Mouse (Mus musculus) frontal cortex, adult (tissue): Measurements from ENCODE around the gene Pla2g3.

ENCODE experiments used
- ATAC-seq: cut with Nextera tagmentation; 2 replicates; pipeline ENCODE4 v1.9.2; 2017; ENCODE audit warnings: mild to moderate bottlenecking, moderate library complexity, mixed read lengths; ENCODE audit not compliant: low TSS enrichment

The Pla2g3 gene

DNA sequence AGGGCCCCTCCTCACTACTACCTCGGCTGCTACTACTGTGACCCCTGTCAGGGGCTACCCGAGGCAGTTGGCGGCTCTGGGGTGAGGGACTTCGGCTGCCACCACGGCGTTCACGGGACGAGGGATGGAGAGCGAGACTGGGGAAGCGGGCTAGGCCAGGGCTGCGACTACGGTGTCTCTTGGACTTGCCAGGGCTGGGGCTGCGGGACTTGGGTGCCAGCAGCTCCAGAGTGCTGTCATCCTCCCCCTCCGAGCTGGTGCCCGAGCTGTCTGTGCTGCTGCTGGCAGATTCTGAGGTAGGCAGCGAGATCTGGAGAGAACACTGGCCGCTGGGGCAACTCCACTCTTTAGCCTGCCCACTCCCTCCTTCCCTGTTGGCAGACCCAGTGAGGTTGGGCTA, 6.8 kb downstream of the Pla2g3 start:
- peak; percentile 69; the same call in 1 of the 2 replicates for ATAC-seq

DNA sequence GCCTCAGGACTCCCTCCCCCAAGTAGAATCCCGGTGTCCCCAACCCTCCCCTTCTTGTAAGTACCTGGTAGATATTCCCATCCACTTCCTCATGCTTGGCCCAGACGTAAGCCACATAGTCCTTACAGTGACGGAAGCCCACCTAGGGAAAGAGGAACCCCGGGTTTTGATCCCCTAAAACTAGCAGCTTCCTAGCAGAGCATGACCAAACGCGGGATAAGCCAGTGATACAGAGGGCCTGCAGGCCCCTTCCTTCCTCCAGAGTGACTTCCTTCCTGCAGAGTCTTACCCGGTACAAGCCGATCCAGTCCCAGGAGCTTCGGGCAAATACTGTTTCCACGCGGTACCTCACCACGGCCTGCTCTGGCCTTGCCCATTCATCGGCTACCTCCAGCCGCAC, 7.4 kb downstream of the Pla2g3 start:
- no peak for ATAC-seq

DNA sequence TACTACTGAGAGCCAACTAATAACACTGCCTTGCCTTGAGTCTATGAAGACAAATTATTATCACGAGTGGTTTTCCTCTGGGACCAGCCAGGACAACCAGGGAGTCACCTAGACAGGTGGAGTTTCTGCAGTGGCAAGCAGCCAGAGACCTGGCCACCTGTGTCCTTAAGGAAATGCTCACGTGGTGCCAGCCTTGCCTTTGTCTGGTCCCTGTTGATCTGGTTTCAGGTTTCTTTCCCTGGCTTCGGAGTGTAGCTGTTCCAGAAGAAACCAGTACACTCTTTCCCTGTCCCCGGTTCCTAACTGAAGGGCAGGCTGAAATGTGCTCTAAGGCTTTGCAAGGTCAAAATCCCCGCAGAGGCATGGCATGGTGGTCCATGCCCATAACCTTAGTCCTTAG, 8.7 kb downstream of the Pla2g3 start:
- ATAC-seq: no peak

DNA sequence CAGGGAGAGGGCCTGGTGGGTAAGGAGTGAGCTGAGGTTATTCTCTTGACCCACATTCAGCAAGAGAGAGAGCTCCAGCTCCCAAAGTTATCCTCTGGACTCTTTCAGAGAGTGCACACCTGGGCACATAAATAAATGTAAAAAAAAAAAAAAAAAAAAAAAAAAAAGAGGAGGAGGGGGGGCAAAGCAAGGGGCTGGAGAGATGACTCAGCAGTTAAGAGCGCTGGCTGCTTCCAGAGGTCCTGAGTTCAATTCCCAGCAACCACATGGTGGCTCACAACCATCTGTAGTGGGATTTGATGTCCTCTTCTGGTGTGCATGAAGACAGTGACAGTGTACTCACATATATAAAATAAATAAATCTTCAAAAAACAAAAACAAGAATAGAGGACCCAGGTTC, 9.2 kb downstream of the Pla2g3 start:
- no peak for ATAC-seq

DNA sequence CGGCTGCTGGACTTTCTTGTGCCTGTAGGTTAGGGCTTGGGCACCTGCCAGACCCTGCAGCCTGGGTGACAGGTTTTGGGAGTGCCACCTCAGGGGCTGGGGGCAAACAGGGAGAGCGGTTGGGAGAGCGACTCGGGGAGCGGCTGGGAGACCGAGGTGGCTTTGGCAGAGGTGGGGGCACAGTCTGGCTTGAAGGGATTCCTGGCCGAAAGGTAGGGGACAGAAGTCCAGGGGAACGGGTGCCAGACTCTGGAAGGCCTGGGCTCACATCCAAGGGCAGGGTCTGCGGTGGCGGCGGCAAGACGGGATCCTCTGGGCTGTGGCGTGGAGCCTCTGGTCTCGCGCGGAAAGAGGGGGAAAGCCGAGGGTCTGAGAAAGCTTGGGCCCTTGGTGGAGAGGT, 14.0 kb downstream of the Pla2g3 start:
- ATAC-seq: no peak

DNA sequence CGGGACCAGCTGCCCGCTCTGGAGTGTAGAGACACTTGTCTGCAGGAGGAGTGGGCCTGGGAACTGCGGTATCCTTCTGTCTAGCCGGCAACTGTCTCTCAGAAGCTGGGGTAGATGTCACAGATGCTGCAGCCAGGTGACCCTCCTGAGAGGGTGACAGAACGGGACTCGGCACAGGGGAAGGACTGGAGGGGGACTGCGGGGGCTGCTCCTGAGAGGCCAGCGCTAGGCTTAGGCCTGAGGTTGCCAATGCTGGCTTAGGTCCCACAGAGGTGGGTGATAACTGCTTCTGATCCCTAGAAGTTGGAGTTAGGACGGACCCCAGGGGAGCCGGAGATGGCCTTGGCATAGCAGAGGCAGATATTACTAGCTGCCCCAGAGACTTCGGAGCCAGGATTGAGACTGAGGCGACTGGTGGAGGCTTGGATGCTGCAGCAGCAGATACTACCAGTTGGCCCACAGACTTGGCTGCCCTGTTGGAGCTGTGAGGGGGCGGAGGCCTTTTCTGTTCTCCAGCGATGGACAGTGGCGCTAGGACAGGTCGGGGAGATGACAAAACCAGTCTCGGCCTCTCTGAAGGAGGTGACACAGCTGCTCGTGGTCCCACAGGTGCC, 14.5 kb downstream of the Pla2g3 start:
- ATAC-seq: no peak

DNA sequence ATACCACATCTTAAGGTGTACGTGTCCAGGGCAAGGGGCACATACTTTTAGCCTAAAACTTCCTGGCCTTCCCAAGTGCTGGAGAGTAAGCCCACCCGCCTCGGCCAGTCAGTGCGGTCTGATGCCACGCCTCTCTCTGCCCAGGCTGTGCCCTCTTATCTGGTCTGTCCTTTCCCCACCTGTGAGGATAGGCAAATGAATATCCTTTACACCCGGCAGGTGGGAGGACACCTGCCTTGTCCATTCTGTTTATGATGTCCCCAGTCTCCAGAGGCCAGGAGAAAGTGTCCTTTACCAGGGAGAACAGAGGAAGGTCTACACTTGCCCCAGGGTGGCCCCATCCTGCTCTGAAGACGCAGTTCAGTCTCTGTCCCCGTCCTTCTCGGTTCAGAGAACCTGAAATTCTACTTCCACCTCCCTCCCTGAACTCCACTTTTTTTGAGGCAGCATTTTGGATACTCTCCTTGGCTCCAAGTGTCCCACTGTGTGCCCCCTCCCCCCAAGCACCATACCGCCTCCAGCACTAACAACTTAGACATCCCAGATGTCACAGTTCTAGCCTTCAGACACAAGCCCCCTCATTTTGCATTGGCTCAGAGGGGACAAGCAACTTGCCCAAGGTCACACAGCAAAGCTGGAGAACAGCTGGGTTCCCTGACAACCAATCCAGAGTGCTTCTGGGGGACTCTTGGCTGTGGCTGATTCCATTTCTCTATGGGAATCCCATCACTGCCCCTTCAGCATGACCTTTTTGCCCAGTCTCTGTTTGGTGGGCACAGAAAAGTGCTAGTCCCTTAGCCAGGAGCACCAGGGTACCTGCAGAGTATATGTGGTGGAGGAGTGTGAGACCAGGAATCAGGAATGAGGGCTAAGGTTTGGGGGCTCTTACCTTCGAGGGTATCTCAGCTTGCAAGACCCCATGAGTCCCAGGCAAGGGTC, 15.9 kb downstream of the Pla2g3 start:
- peak; percentile 20 for ATAC-seq

DNA sequence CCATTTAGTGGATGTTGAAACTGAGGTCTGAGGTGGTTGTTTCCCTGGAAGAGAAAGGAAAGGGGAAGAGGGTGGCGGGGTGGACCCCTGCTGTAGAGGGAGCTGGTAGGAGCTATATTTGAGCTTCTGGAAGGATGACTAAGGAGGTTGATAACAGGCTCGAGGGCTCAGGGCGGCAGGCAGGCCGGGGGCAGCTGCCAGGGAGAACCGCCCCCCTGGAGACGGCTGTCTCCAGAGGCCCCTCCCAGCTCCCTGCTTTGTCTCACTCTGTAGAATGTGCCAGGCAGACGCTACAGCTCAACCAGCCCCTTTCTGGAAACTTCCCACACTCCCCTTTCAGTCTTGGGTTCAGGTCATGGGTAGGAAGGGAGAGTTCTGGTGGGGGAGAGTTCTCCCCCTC, 20.1 kb downstream of the Pla2g3 start:
- ATAC-seq: no peak

DNA sequence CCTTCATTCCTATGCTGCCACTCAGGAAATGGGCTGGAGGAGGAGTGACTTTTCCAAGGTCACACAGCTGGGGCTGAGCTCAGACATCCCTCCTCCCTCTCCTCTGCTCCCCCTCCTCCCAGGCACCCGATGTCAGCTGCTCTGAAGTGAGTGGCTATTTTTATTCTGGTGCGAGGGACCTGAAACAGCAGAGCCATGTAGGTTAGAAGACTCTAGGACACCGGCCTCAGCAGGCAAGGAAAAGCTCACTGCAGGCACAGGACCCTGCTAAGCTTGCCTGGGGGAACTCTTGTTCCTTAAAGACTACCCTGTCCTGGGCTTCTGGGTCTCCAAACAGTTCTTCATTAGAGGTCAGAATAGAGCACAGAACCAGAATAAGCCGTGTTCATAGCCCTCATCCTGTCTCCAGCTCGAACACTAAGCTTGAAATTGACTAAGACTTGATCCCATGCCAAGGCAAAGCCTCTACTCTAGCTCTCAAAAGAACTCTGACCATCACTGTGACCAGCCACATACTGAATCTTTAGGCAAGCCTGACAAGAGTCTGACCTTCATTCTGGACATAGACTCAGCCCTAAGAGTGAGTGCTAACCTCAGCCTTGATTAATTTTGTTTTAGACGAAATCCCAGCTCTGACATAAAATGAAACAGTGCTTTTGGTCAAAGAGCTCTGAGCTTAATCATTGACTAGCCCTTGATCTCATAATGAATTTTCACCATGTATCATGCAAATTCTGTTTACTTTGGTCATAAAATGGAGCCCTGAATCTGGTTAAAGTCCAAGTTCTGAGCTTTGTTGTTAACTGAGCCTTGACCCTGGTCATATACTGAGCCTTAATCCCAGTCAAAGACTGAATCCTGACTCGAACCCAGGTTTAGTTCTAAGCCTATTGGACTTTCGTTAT, 21.3 kb downstream of the Pla2g3 start:
- no peak for ATAC-seq

DNA sequence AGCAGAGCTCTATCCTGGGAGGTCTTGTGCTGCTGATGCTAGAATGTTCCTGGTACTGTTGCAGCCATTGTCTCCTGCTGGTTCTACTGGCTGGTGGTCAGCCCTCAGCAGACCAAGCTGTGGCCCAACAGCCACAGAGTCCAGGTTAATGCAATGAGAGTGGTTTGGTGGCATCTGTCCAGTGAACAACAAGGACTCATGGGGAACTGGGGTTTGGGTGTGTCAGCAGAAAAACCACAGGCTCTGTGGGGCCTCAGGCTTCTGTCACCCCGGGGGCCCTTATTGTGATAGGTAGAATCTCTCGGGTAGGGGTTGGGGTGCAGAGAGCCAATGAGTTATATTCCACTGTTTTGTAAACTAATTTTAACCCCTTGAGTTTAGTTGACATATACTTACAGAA, 22.2 kb downstream of the Pla2g3 start:
- ATAC-seq: no peak

DNA sequence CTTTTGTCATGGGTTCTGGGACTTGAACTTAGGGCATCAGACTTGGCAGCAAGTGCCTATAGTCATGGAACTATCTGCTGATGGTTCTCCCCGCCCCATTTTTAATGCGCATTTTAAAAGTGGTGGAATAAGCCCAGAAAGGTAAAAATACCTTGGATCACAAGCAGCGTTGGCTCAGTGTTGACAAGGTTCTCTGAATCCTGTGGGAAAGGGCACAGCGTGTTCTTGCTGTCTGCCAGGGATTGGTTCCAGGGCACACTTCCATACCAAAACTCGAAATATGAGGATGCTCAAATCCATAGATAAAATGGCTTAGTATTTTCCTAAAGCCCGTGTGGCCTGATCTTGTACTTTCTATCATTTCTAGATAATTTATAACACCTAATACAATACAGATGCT, 25.2 kb downstream of the Pla2g3 start:
- no peak for ATAC-seq

DNA sequence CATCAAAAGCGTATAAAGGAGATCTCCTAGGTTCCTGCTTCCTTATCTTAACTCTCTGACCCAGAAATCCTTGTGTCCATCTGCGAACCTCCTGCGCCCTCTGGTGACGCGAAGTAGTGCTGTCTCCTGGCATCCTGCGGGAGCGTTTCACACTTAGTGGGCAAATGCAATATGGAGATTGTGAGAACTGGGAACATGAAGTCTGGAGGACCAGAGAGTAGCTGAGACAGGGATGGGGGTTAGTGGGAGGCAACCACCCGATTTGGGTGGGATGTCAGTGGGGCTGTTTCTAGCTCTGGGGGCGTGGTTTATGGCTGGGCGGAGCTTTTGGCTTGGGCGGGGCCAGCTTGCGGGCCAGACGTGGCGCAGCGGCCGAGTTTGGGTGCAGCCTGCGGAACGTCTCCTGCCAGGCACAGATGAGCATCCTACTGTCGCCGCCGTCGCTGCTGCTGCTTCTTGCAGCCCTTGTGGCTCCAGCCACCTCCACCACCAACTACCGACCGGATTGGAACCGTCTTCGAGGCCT, 26.5 kb downstream of the Pla2g3 start, which contains the start of gene Selenom:
TSS of gene Selenom (plus strand) at position 156 of the 526 bp plus-strand sequence.
- peak; percentile 82 for ATAC-seq

DNA sequence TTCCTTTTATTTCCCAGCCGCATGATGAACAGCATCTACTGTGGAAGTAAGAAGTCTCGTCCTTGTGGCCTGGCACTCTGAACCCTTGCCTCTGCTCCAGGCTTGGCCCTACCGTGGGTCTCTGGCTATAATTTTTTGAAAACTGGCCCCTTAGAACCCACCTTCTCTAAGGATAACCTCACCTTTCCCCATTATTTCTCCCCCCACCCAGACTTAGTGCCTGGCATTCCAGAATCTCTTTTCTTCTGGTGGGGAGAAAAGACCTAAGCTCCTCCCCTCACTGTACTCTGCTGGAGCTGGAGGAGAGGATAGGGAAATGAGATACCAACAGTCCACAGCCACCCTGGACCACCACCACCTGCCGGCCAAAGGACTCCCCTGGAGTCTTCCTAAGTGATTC, 27.1 kb downstream of the Pla2g3 start:
- ATAC-seq: peak; percentile 29; the same call in 1 of the 2 replicates

DNA sequence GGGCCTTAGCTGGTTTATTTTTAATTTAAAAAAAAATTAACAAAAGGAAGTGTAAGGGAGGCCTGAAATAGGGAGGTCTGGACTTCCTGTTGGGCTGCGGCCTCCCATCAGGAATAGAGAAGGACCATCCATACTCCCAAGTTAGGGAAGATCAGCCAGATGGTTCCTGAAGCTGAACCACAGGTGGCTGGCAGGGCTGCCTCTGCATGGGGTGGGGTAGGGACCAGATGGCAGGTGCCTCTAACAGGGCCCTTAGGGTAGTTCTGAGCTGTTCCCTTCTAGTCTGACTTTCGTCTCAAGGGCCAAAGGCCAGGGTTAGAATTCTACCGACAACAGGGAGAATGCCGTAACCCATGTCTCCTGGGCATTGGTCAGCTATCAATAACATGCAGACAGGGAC, 27.6 kb downstream of the Pla2g3 start:
- no peak for ATAC-seq

DNA sequence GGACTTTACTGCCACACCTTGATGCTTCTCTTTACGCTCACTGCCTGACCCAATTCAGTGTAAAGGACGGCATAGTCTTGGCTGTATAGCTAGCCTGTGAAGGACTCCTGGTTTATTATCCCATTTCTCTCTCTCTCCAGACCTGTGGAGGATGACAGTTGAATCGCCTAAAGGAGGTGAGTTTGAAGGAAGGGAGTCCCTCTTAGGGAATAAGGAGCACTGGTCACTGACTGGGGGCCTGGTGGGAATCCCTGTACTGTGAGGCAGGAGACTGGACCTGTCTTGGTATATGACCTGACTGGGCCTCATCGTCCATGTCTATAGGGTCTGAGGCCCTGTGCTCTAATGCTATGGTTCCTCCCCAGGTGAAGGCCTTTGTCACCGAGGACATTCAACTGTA, 28.0 kb downstream of the Pla2g3 start:
- no peak for ATAC-seq

DNA sequence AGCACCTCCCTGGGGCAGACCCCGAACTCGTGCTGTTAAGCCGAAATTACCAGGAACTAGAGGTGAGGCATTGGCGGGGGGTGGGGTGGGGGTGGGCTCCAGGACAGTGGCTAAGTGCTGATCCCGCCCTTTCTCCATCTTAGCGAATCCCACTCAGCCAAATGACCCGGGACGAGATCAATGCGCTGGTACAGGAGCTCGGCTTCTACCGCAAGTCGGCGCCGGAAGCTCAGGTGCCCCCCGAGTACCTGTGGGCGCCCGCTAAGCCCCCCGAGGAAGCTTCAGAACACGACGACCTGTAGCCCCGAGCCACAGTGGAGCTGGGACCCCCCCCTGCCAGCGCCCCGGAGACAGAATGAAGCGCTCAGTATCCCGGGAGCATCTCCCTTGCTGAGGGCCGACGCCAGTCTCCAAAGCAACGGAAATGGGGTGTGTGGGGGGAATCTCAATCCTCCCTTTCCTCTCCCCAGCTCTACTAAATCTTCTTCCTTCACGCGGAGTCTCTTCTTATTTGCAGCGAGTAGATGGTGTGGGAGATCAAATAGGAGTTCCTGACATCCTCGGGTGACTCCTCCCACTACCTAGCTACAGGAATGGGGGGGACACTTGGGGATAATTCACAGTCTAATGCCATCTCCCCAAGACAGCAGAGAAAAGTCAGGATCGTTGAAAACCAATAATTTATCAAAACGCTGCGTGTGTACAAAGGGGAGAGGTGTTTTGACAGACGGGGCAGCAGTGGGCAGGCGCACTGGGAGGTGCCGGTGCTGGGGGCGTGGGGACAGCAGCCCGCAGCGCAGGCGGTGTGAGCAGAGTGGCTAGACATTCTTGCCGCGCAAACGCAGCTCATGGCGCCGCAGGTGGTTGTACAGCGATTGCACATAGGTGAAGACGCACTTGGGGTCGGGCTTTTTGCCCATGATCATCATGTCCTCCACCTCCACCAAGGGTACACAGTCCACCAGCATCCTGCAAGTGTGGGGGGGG, 29.1 kb downstream of the Pla2g3 start:
- no peak for ATAC-seq

DNA sequence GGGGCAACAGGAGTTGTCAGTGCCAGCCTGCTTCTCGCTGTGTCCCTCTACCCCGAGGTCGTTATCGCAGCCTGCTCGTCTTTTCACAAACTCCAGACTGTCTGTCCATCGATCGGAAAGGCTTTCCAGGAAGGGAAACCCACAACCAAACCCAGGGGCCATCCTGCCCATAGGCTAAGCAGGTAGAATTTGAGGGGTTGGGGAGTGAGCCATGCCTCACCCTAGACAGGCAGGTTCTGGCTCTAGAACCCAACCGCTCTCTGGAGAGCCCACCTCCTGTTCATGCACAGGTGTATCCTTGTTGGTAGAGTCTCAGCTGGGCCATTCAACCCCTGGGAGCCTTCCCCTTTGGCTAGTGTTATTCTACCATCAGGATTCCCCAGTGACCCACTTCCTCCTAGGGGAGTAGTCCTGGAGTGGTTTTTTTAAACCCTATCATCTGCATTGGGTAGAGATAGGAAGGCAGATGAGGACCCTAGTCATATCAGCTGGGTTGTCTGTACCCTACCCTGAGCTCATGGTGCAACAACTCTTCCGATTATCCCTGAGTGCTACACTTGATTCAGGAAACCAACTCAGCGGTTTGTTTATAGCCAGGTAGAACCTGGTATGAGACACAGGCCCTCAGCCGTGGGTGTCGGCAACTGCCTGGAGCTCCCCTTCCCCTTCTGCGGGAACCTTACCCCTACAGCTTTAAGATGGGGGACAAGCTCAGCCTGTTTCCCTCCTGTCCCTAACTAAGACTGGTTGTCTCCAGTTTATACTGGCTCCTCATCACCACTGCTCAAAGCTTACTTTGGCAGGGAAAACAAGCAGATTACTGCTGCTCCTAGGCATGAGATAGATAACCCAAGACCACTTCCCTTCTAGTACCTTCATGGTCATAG, 30.0 kb downstream of the Pla2g3 start:
- no peak for ATAC-seq

DNA sequence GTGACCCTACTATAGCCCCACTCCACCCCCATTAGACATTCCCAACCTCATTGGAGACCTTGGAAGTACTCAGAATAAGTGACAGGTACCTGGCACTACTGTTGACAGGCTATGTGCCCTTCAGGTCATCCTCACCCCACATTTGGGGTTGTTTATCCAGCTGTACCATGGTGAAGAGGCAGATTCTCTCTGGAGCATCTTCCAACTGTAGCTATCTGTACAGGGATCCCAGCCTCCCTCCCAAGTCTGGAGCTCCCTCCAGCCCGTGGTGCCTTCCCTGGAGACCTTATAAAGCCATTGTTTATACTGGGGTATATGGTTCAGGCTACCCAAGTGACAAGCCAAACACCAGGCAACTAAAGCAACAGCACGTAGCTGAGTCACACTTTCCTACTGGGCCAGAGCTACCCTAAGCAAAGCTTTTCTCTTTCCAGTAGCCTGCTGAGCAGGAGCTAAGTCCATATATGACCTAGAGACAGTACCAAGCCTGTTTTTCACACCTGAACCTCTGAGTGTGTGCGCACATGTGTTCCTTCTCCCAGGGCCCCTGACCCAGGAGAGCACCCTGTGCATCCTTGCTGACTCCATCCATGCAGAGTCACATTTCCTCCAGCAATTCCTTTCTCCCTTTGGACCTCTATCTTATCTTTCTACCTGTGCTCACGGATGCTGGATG, 31.1 kb downstream of the Pla2g3 start:
- ATAC-seq: no peak

DNA sequence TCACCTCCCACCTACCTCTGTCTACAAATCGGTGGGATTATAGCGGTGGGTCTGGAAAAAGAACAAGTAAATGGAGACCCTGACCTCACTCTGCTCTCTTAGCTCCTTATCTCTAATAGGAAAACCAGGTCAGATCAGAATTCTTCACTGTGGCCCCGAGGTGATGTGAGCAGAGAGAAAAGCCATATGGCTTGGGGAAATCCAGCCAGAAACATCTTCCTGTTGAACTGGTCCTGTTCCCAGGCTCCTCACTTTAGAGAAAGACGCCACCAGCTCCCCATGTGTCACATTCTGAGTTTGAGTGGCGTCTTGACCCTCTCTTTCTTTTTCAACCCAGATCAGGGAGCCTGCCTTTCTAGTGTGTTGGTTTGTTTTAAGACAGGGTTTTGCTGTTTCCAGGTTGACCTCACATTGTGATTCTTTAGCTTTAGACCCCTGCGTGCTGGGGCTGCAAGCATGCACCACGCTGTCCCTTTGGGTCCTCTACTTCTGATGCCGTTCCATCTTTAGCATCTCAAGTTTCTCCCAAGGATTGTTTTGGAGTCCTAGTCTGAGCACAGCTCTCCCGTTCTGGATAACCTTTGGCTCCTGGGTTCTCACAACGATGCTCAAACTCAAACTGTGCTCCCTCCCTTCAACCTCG, 31.8 kb downstream of the Pla2g3 start:
- ATAC-seq: no peak
